Mouse (Mus musculus) kidney, adult 2 months (tissue): ENCODE measurements at regions not wholly inside any gene's neighbourhood (a gene's known extent, or its start where the extent isn't known, plus 50 kb on each side); places are given as distances from the start of the nearest gene placed in this dataset.

Experiments
- CTCF ChIP-seq: fragments of 200-500 bp; conservative IDR thresholded peaks from 2 replicates; pipeline ENCODE4 v1.5.1; 2011; ENCODE audit warnings: low read depth, mild to moderate bottlenecking, control low read depth, low read length, moderate library complexity, mixed read lengths; ENCODE audit not compliant: insufficient read depth, insufficient read length
- POLR2A ChIP-seq: fragments of 200-500 bp; IDR thresholded peaks from one replicate; pipeline ENCODE4 v1.6.1; 2011; ENCODE audit warnings: low read depth, low read length, control low read depth

- no peak for TF ChIP-seq POLR2A
- no peak for TF ChIP-seq CTCF
Observed at GRCm38 (mm10) chr17:22795213-22795612, 71.7 kb downstream of the Zfp945 start.
